Mouse (Mus musculus): ENCODE measurements around the gene Sart1.
"Not testable (repeated sequence)": the region's sequence is repeated elsewhere in the genome, so short reads cannot be mapped to it uniquely, and the experiment has no call there.

The Sart1 gene

GRCm38 (mm10) chr19:5413840-5414239 lies 25.3 kb upstream of the Sart1 start:
- DNase-seq, result no peak

- no peak for DNase-seq
Observed at GRCm38 (mm10) chr19:5411961-5412360, 23.5 kb upstream of the Sart1 start.

- no peak for DNase-seq
Observed at GRCm38 (mm10) chr19:5410641-5411040, 22.1 kb upstream of the Sart1 start.

- no peak for DNase-seq
Observed at GRCm38 (mm10) chr19:5409068-5409467, 20.6 kb upstream of the Sart1 start.

GRCm38 (mm10) chr19:5408057-5409001 lies 19.8 kb upstream of the Sart1 start:
- DNase-seq, result no peak

- DNase-seq, result peak; percentile 79
Observed at GRCm38 (mm10) chr19:5407133-5407532, 18.6 kb upstream of the Sart1 start.

- DNase-seq, result peak; percentile 56
Observed at GRCm38 (mm10) chr19:5406531-5407126, 18.1 kb upstream of the Sart1 start.

GRCm38 (mm10) chr19:5405924-5406323 lies 17.4 kb upstream of the Sart1 start:
- peak; percentile 19 for DNase-seq

- no peak for DNase-seq
Observed at GRCm38 (mm10) chr19:5402293-5402692, 13.8 kb upstream of the Sart1 start, which contains the start of gene Tsga10ip. Tsga10ip (minus strand) TSS chr19:5402526.

GRCm38 (mm10) chr19:5401073-5401472 lies 12.6 kb upstream of the Sart1 start:
- not testable (repeated sequence) for DNase-seq

- DNase-seq, result no peak
Observed at GRCm38 (mm10) chr19:5395371-5395770, 6.9 kb upstream of the Sart1 start.

GRCm38 (mm10) chr19:5394168-5394567 lies 5.7 kb upstream of the Sart1 start:
- DNase-seq, result no peak

GRCm38 (mm10) chr19:5392892-5393291 lies 4.4 kb upstream of the Sart1 start:
- DNase-seq, result no peak

- peak; percentile 58 for DNase-seq
Observed at GRCm38 (mm10) chr19:5390416-5390815, 1.9 kb upstream of the Sart1 start.

GRCm38 (mm10) chr19:5389647-5390046 lies 1.1 kb upstream of the Sart1 start:
- DNase-seq, result peak; percentile 85

- no peak for DNase-seq
Observed at GRCm38 (mm10) chr19:5388011-5388441, 477 bp downstream of the Sart1 start.

- no peak for DNase-seq
Observed at GRCm38 (mm10) chr19:5384715-5385114, 3.8 kb downstream of the Sart1 start.

- DNase-seq, result no peak
Observed at GRCm38 (mm10) chr19:5383326-5383725, 5.2 kb downstream of the Sart1 start.

GRCm38 (mm10) chr19:5377446-5377845 lies 11.1 kb downstream of the Sart1 start:
- DNase-seq, result no peak

- no peak for DNase-seq
Observed at GRCm38 (mm10) chr19:5374748-5375147, 13.8 kb downstream of the Sart1 start.

- DNase-seq, result no peak
Observed at GRCm38 (mm10) chr19:5374177-5374576, 14.3 kb downstream of the Sart1 start.

- DNase-seq, result no peak
Observed at GRCm38 (mm10) chr19:5372724-5373123, 15.8 kb downstream of the Sart1 start.

- DNase-seq, result no peak
Observed at GRCm38 (mm10) chr19:5370932-5371331, 17.6 kb downstream of the Sart1 start.

- DNase-seq, result no peak
Observed at GRCm38 (mm10) chr19:5367455-5367854, 21.0 kb downstream of the Sart1 start.
